Comparison of ENCODE assay signal across 9 mouse cellular contexts in genomic region chr8:84513765-84514164, GRCm38 (mm10).
DNase-seq lines count a peak whose midpoint lies in the region; TF ChIP-seq lines count a peak whose summit lies in the region.
"Had no signal": no experiment of that assay in that cellular context is flagged by ENCODE, and none has a peak within 500 bp of the region (broad histone marks: within the 10 kb centered on the region; RNA-seq: fewer than 3 reads in every experiment).

No protein-coding gene starts in this region.

- DNase-seq in gastrocnemius, adult 2 months: peak; percentile 26
- DNase-seq in gastrocnemius, postnatal 25 days: no peak
- no peak for DNase-seq in testis, postnatal 14 days (ENCODE audit: low spot score)
- peak; percentile 54 for DNase-seq in cerebellum, adult 11-12 months
- DNase-seq in kidney, postnatal 36 days: peak; percentile 4 to 73
- no peak for DNase-seq in ovary, postnatal 10 days (ENCODE audit: low spot score)
- no peak for DNase-seq in urinary bladder, adult 2 months (ENCODE audit: low spot score)

- no peaks in the 10 kb centered on the region for H3K36me3 ChIP-seq in testis, adult 2 months (ENCODE audit: control insufficient read depth, insufficient read depth, low read length)

- no peak for TF ChIP-seq POLR2A in testis, adult 2 months (IDR thresholded peaks at IDR 0.05; ENCODE audit: control insufficient read depth, low read depth, low read length)

- H3K4me3 ChIP-seq in gastrocnemius, adult 2 months: no peak overlapping the region
- H3K4me3 ChIP-seq in testis, adult 2 months (ENCODE audit: control insufficient read depth, low read depth, low read length): no peak overlapping the region
- H3K4me3 ChIP-seq: myocyte had no signal

- no peak overlapping the region for H3K27ac ChIP-seq in gastrocnemius, adult 2 months
- no peak overlapping the region for H3K27ac ChIP-seq in testis, adult 2 months (ENCODE audit: control insufficient read depth, insufficient read depth, low read depth, low read length)

- no peaks in the 10 kb centered on the region for H3K27me3 ChIP-seq in testis, adult 2 months (ENCODE audit: control insufficient read depth, insufficient read depth, low read length)

- H3K4me1 ChIP-seq in testis, adult 2 months (ENCODE audit: control insufficient read depth, insufficient read depth, low read length): no peaks in the 10 kb centered on the region

- intact Hi-C loops in gastrocnemius, adult 2 months (cut with DNase I): loop anchor here (5.0 kb wide), 1 partner anchor 151 kb away; no protein-coding TSS in a partner anchor

- peak; percentile 62 for TF ChIP-seq CTCF in gastrocnemius, adult 2 months (IDR thresholded peaks at IDR 0.05)
- TF ChIP-seq CTCF in testis, adult 2 months (IDR thresholded peaks at IDR 0.05; ENCODE audit: control insufficient read depth, insufficient read depth, insufficient replicate concordance, low read depth, low read length): peak; percentile 39; the same call in 1 of the 2 replicates

Comparison
In these comparisons a context has a peak if more than half of its experiments do, and no peak if none do; other contexts are left out.
1. DNase-seq: peak in gastrocnemius, adult 2 months (single experiment), cerebellum, adult 11-12 months (single experiment) and kidney, postnatal 36 days (2 of 2); none in gastrocnemius, postnatal 25 days (single experiment), testis, postnatal 14 days (single experiment), ovary, postnatal 10 days (single experiment) and urinary bladder, adult 2 months (single experiment).